Mouse (Mus musculus) heart, postnatal 25 days (tissue): ENCODE measurements at regions not wholly inside any gene's neighbourhood (a gene's known extent, or its start where the extent isn't known, plus 50 kb on each side); places are given as distances from the start of the nearest gene placed in this dataset.

Source experiments
- DNase-seq: peaks from one replicate; pipeline ENCODE4 v3.0.0; 2022; ENCODE audit warnings: low spot score
- intact Hi-C: fragments of 180-260 bp; cut with DNase I; formaldehyde crosslinking; loops from one replicate; pipeline ENCODE4 v1.15.1; 2025

DNA sequence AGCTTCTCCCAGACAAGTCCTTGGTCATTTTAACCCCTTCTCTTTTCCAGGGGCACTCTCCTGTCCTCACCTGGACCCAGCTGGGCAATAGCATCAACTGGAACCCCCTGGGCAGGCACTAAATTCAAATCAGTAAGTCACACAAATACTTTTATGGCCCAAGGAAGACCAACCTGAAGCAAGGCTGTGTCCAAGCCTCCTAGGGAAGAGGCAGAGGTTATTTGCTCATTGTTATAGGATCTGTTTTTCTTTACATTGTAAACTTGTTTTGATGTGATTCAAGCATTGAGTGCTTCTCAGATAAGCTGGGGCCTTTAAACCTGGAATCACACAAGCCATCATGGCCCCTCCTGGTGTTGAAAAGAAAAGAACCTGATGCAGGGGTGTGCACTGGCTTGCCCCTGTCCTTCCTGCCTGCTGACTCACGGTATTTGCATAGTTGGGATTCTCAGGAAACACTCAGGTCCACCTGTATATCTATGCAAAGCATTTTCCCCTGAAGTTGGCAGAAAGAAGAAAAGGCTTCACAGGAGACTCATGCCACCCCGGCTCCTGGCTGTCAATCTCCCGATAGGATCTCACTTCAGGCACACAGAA lies 114.9 kb upstream of the Kit start:
- intact Hi-C loops, result no loop called here
- no peak for DNase-seq

DNA sequence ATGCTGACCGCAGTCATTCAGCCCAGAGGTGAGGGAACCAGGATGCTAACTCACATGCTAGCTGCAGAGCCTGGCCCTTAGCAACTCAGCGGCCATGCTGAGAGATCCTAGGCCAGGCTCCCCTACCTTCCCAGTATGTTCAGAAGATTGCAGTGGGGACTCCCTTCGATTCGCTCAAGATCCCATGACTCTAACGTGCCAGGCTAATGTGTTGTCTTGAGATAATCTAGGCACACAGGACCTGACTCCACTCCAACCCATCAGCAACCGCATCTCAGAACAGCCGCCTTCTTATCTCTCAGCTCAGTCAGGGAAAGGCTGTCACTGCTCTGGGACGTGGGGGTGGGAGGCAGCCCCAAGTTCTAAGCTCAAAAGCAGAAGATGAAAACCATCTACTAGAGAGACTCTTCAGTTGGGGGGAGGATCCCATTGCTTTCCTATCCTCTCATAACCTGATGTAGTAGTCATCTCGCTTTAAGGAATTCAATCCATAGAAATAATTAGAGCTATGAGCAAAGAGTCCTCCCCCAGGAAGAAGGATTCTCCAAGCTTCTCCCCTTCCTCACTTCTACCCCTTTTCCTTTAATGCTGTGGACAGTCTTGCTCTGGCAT lies 114.2 kb upstream of the Kit start:
- intact Hi-C loops, result no loop called here
- DNase-seq, result no peak

DNA sequence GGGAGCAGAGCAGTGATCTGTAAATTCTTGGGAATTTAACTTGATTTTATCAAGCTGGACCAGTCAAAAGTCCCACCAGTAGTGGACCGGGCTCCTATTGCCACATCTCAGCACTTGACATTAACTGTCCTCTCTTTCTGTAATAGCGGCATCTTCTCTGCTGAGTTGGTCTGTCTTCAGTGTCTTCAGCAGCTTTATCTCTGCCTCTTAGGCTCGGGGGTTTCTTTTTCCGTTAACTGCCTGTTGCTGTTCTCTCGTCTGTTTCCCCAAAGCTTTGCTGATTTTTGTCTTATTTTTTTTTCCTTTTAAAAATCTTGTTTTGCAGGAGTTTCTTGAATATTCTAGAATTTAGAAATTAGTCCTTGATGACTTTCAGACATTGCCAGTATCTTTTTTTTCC lies 113.3 kb upstream of the Kit start:
- no peak for DNase-seq
- intact Hi-C loops, result no loop called here

DNA sequence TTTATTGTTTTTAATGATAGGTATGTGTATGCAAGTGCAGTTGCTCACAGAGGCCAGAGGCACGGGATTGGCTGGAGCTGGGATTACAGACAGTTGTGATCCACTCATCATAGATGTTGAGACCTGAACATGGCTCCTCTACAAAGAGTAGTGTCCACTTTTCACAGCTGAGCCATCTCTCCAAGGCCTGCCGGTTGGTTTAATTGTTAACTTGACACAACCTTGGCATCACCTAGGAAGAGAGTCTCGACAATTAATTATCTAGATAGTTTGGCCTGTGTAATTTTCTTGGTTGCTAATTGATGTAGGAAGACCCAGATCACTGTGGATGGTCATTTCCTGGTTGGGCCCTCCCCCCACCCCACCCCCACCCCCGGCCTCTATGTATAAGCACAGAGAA lies 111.1 kb upstream of the Kit start:
- intact Hi-C loops, result no loop called here

DNA sequence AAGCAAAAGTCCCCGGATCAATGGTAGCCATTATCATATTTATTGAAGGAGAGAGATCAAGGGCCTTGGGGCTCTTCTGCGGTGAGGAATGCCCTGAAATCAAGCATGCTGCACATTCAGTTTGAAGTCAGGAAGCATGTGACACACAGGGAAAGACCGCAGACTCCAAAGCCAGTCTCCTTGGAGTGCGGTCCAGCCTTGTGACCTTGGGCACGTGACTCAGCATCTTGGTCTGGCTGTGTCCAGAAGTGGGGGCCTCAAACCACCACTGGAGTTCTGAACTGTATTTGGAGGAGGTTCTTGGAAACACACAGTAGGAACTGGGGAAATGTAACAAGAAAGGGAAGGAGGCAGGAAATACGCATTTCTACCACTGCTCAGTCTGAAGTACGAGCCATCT lies 109.0 kb upstream of the Kit start:
- DNase-seq, result no peak
- intact Hi-C loops, result no loop called here

More for the DNA sequence above, 111.1 kb upstream of the Kit start:
- DNase-seq, result no peak

DNA sequence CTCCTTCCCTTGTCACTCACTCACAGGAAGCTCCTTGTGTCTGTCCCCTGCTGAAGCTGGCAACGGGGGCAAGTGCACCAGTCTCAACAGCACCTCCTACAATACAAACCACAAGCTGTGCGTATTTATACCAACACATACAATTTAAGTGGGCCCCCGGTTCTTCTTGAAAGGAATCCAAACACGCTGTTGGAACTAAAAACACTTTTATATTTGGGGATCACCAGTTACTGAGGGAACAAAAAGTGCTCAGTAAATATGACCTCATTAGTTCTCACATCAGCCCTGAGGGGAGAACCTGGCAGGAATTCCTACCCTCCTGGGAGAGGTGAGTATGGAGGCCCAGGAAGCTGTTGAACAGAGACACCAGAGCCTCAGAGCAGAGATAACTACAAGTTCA lies 107.8 kb upstream of the Kit start:
- intact Hi-C loops, result no loop called here
- DNase-seq, result no peak

DNA sequence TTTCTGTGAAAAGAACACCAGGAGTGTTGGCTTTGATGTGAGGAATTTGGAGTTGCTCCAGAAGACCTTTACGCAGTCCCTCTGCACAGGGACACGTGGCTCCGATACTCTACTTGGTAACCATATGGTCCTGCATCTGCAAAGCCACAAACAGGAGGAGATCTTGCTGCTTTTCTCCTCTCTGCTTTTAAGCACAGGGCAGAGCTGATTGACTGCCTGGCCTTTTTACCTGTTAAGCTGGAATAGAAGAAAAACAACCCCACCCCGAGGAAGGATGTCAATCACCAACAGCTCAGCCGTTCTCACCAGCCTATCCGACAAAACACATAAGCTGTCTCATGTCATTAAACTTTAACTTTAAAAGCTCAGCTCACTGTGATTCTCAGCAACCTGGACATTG lies 106.8 kb upstream of the Kit start:
- intact Hi-C loops, result no loop called here
- DNase-seq, result no peak

DNA sequence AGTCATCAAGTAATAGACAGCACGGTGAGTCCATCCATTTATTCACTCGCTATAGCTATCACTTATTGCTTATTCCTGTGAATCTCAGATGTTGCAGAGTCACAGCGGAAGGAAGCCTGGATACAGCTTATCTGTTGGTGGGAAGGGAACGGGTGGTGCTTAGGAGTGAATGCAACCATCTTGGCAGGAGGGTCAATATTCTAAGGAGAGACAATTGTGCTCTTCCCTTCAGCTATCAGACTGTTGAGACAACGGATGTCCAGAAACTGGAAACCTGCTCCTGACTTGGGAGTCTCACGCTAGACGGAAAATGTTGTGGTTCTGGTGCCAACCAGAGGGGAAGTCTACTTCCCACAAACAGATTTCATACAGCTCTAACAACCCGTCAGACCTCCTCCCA lies 103.7 kb upstream of the Kit start:
- no peak for DNase-seq
- intact Hi-C loops, result no loop called here

DNA sequence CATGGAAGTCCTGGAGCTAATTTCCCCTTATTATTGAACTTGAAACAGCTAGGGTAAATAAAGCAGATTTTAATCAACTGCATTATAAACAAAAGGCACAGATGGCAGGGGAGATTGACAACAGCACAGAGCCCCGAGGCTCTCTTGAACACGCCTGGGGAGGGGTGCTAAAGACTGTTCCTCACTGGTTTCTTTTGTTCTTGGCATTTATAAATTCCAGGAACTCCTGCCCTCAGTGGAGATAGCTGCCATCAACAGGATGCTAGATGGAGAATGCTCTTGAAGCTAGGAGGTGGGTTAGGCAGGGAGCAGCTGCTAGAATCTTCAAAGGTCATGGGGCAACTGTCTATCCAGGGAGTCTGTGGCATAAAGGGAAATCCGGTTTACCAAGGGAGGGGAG lies 102.2 kb upstream of the Kit start:
- intact Hi-C loops, result no loop called here
- DNase-seq, result no peak

DNA sequence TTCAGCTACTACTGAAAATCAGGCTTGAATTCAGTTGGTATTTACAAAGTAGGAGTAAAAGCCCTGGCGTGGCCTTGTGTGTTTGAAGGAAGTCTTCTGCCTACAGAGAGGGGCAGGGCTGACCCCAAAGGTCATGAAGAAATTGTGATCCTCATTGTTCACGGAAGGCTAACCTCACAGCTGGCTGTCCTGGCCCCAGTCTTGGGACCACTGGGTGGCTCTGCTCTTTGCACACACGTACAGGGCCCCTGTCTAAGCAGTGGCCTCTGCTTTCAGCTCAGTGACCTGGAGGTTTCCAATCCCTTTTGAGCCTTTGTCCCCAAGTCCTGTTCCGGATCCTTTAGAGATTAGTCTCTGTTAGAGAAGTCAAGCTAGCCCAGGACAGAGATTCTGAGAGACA lies 99.3 kb upstream of the Kit start:
- intact Hi-C loops, result no loop called here
- DNase-seq, result no peak

DNA sequence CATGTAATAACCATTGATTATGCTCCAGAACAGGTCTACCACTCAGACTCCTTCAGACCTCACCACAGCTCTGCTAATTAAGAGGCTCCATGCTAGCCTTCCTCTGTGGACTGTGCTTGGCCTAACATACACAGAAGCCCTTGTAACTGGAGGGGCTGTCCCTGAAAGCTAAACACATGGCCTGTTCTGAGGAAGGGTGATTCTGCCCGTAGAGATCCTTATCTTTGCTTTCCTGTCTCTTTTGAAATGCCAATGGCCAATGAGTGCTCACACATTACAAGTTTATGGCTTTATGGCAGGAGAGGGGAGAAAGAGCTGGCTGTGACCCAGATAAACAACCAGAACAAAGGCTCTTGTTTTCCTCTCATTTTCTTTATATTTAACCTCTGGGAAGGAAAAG lies 96.2 kb upstream of the Kit start:
- intact Hi-C loops, result no loop called here
- DNase-seq, result no peak

DNA sequence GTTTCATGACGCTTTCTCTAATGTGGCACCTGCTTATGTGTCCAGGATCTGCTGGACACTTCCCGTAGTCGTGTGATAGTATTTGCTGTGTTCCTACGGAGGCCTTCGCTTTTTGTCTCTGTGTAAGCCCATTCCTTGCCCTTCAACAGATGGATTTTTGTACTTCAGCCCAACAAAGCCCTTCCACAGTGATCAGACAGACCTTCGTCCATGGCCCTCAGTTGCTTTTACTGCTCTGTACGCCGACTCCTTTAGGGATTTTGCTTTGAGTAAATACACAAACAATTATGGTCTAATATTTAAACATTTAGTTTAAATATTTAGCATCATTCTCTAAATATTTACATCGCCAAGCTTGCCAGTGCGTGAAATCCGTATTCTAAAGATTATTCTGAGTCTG lies 95.6 kb upstream of the Kit start:
- DNase-seq, result no peak
- intact Hi-C loops, result no loop called here

DNA sequence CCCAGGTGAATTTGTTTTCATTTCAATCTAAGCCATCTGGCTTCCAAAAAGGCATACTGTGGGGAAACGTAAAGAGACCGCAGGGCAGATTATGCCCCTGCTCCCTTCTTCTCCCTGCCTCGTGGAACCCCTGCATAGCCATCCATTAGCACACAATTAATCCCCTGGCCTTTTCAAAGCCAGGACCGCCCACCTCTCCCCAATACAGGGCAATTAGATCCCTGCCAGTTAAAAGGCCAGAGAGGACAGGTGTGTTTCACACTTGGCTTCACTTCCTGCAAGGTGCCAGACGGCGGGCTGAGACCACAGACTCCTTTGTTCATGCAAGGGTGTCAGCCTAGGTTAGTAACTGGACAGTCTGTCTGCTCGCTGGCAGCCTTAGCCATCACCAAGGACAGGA lies 93.1 kb upstream of the Kit start:
- intact Hi-C loops, result no loop called here
- DNase-seq, result no peak

DNA sequence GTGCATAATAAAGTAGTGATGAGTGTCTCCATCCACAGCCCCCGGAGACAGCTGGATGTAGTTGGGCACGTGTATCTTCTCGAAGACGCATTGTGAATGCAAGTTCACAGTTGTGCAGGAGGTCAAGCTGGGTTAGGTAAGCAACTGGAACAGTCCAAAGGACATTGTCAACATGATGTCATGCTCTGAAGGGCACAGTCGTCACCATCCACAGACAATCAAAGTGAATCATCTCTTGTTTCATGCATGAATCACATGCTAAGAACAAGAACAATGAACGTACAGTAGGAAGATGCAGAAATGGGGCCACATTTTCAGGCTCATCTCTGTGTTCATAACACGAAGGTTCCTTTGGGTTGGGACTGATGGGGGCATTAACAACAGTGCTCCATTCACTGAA lies 90.4 kb upstream of the Kit start:
- DNase-seq, result no peak
- intact Hi-C loops, result no loop called here

DNA sequence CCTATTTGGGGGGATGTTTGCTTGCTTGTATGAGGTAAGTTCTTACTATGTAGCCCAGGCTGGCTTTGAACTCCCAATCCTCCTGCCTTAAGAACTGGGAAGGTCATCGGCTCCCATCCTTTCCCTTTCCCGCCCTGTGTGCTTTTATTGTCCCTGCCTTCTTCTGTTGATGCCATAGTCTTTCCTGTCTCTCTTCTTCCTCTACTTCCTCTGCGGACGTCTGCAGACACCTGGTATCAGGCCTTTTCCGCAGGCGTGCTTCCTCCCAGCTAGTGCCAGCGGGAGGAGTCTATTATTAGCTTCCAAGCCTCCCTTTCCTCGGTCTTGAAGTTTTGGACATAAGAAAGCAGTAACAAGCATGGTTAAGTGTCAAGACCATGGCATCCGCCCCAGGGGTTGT lies 83.9 kb upstream of the Kit start:
- intact Hi-C loops, result no loop called here
- DNase-seq, result no peak

DNA sequence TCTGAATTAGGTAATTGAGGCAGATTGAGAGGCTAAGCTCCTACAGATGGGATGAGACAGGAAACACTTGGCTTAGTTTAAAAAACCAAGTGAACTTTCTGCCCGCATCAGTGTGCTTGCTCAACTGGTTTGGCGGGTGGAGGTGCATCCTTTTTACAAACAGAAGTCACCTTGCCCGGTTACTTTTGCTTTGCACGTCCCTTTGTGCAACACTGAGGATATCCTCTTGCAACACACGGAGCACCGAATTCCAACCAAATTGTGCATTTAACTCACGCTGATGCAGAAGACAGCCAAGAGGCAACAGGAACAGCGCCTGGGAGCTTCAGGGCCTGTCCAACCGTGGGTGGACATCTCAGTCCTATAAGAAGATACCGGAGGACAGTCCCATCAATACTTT lies 80.6 kb upstream of the Kit start:
- intact Hi-C loops, result no loop called here
- no peak for DNase-seq

DNA sequence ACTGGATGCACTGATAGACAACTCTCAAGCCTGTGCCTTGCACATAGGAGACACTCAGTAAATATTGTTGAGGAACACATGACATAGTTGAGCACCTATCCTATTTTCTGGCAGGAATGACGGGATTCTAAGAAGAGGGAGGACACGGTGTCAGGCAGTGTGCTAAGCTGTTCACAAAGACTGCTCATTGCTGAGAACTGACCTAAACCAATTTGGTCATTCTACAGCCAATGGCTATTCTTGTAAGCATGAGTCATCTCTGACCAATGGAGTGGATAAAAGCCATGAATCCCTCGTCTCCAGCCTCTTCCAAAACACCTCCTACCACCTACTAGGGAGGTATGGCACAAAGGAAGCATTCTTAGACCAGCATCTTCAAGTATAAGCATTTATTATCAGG lies 75.7 kb upstream of the Kit start:
- intact Hi-C loops, result no loop called here
- DNase-seq, result no peak

DNA sequence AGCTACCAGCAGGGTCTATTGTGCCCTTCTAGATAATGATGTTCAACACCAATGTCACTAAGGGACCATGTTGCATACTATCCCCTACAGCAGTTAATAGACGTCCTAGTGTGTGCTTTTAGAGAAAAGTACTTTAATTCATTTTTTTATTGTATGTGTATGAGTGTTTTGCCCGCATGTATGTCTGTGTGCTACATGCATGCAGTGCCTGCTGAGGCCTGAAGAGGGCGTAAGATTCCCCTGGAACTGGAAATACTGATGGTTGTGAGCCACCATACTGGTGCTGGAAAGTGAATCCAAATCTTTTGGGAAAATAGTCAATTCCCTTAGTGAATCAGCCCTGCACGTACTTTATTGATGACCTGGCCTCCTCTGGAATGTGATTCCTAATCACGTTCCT lies 75.0 kb upstream of the Kit start:
- intact Hi-C loops, result loop anchor here (10.0 kb wide), 1 partner anchor 355 kb away; no protein-coding TSS in a partner anchor
- DNase-seq, result no peak

DNA sequence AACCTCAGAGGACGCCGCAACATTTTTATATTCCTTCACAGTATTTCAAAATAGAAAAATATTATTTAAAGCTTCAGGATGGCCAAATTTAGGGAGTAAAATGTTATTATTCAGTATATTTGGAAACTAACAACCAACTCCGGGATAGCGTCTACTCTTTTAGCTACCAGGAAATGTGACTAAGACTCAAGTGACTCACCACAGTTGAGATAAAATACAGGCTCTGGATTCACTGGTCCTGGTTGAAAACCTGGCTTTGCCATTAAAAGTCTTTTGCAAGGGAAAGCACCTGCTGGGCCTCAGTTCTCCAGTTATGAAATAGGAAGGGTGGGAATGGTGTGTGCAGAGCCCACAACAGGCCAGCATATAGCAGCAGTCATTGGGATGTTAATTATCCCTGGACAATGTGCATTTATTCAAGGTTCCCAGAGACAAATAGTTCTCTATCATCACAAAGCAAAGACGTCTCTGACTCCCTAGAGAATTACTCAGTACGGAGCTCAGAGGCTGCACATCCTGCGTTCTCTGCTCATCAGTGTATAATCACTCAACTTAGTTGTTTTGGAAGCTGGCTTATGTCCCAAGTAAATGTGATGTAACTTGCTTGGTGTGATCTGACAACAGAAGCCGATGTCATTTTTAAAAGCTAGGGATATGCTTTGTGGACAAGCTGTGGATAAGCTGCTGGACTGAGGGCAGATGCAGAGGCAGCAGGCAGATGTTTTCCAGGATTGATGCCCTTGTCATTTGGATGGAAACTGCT lies 73.9 kb upstream of the Kit start:
- intact Hi-C loops, result loop anchor here (10.0 kb wide), 1 partner anchor 354 kb away; no protein-coding TSS in a partner anchor
- no peak for DNase-seq

DNA sequence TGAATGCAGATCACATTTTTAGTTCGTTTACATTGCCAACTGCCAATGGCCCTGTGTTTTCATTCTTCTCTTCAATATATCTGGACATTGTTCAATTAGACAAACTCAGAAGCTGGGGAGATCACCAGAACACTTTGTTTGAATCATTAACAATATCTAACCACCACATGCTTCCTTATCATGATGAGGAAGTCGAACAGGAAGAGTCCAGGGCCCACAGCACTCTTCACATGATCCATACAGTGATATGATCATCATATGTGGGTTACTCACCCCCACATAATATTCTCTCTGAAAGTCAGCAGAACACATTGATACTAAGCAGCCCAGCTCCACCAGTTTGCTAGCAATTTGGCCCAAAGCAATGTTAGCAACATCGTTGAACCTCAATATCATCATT lies 71.0 kb upstream of the Kit start:
- intact Hi-C loops, result loop anchor here (10.0 kb wide), 1 partner anchor 351 kb away; no protein-coding TSS in a partner anchor
- DNase-seq, result no peak

DNA sequence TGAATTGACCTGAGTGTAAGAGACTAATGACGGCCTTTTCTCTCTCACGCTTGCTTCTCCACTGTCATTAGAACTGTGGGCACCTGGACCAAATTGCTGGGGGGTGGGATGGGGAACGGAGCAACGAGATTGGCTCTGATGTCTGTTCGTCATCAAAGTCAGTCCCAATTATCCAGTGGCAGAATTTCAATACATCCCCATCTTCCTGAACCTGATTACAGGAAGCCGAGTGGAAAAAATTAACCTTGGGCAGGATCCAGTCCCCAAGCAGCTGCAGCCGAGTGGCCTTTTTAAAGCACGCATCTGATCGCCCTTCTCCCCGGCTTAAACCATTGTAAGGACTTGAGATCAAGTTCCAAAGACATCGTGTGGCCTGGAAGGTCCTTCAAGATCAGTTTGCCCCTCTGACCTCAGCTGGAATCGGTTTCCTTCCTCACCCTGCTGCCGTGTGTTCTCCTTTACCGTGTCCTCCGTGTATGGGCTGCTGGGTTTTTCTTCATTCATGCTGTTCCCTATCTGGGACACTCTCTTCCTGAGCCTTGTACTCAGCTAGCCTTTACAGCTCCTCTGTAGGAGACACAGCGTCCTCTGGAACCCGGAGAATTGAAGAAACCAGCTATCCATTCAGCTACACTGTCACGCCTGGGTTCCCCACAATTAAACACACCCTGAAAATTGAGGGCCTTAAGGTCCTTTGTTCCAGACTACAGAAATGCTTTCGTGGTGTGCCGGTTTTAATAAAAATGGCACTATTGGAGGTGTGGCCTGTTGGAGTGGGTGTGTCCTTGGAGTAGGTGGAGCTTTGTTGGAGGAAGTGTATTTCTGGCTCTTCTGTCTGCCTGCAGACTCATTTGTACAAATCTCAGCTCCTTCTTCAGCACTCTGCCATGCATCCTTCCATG lies 61.9 kb upstream of the Kit start:
- intact Hi-C loops, result no loop called here

More for the DNA sequence above, 61.9 kb upstream of the Kit start:
- no peak for DNase-seq
